Mouse (Mus musculus) right cerebral cortex, postnatal 10 days (tissue): ENCODE measurements at regions not wholly inside any gene's neighbourhood (a gene's known extent, or its start where the extent isn't known, plus 50 kb on each side); places are given as distances from the start of the nearest gene placed in this dataset.
A peak's percentile ranks its signal among the peaks of the same experiment; 100 is the strongest.
"Not testable (repeated sequence)": the region's sequence is repeated elsewhere in the genome, so short reads cannot be mapped to it uniquely, and the experiment has no call there.

Experiments used
- DNase-seq, 2 experiments: peaks; one replicate each; pipeline ENCODE4 v3.0.0; 2021; ENCODE audit warnings: low spot score in 2 of 2

DNA sequence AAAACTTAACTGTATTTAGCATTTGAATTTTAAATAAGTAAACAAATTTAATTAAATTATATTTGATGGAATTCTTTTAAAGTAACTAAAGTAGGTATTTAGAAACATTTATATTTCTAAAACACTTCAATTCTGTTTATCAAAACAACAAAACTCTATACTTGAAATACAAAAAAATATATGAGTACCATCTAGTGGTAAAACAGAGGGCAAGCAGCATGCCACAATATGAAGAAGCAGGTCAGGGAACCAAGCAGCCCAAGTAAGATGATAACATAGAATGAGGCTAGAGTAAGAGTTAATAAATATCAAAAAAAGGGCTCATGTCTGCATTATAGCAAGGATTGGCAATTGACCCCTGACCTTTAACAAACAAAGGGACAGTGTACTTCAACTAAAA lies 639.7 kb downstream of the Cdh10 start:
- DNase-seq = no peak

GRCm38 (mm10) chr15:19473521-19473920 lies 654.8 kb downstream of the Cdh10 start:
- peak in 1 of 2 experiments; percentile 30 for DNase-seq

- DNase-seq = not testable (repeated sequence)
Measured at GRCm38 (mm10) chr15:19493556-19493955, 674.8 kb downstream of the Cdh10 start.

DNA sequence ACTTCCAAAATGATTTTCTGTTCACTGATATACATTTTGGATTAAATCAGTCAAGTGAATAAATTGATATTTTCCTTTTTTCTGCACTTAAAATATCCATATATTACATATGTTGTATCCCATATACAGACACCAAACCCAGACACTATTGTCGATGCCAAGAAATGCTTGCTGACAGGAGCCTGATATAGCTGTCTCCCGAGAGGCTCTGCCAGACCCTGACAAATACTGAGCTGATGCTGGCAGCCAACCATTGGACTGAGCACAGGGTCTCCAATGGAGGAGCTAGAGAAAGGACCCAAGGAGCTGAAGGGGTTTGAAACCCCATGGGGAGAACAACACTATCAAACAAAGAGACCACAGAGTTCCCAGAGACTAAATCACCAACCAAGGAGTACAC lies 700.6 kb downstream of the Cdh10 start:
- DNase-seq = peak in 1 of 2 experiments; percentile 38

DNA sequence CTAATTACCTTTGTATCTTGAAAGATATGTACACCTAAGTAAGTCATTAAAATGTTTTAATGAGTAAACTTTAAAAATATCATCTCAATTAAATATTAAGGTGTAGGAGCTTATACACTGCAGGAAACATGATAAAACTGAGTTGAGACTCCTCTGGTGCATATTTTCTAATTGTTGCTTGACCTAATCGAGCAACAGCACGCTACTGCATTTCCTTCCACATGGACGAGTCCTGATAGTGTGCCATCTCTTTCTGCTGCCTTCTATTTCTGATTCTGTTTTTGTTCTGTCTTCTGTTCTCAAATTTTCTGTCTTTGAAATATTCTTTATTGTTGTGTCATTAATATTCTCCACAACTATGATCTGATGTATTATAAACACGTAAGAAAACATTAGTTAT lies 721.9 kb downstream of the Cdh10 start:
- DNase-seq = no peak

DNA sequence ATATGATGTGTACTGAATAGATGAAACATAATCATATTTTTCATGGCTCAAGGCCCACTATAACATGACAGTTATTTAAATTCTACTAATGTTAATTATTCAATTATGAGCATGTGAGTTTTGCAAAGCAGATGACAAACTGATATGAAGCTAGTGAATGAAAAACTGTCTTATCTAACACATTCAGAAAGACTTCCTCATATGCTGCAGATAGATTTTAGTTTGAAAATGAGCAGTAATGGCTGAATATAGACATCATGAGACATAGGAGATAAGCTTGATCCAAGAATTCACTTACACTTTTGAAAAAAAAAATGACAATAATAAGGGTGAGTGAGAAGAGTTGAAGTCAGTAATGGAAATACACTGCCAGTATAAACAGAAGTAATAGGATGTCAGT lies 731.0 kb downstream of the Cdh10 start:
- DNase-seq = no peak

DNA sequence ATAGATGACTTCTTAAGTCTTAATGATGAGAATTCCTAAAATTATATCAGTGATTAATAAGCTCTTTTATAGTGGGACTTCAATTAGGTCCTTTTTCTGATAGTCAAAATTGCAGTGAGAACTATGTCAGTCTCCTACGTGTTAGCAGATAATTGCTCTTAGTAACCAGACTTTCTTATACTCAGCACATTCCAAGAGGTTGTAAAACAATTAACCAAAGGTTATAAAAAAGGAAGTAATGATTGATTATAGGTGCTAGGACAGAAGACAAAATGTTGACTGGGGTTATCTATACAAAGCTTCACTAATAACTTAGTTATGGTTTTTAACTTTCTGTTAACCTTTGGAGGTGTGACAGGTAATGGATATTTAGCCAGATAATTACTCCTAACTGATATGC lies 766.0 kb downstream of the Cdh10 start:
- DNase-seq = no peak

DNA sequence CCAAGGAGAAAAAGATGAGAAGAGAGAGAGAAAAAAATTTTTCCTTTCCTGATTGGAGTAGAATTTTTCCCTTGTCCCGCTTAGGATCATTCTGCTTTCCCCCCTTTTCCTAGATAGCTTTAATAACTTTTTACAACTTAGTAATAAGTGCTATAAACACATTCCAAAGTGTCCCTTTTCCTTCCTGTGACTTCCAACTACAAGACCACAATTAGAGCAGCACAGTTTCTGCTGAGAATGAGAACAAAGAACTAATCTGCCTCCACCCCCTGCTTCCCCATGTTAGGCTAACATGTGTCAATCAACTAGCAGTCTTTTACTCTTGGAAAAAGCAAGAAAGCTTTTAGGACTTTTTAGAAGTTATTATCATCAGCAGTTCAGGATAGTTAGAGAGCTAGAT lies 766.5 kb downstream of the Cdh10 start:
- DNase-seq = no peak

GRCm38 (mm10) chr15:19593746-19594145 lies 775.0 kb downstream of the Cdh10 start:
- no peak for DNase-seq

GRCm38 (mm10) chr15:19622367-19622766 lies 803.6 kb downstream of the Cdh10 start:
- not testable (repeated sequence) for DNase-seq

GRCm38 (mm10) chr15:19667380-19667779 lies 781.7 kb upstream of the Cdh12 start:
- DNase-seq = no peak

- DNase-seq = no peak
Measured at GRCm38 (mm10) chr15:19675545-19675944, 773.5 kb upstream of the Cdh12 start.

DNA sequence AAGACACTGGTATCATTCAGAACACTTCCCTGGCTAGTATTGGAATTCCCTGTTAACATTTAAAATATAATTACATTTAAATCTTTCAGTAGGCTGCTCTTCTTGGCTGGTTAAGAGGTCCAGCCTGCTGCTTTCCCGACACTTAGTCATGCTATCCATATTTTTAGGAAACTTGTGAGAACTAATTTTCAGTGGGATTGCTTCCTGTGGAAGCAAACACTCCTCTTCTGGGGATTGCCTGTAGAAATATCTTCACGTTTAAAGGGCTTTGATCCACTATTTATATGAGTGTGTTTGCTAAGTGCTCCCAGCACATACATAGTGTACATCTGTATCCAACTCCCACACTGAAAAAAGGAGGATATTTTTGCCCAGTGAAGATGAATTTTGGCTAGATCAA lies 761.8 kb upstream of the Cdh12 start:
- DNase-seq = peak in 1 of 2 experiments; percentile 24

GRCm38 (mm10) chr15:19711764-19712163 lies 737.3 kb upstream of the Cdh12 start:
- no peak for DNase-seq
